Mouse (Mus musculus): Measurements from ENCODE around the gene Ergic1. TPM values are rescaled to one million over a fixed set of nuclear protein-coding genes. Genes with fewer than 3 reads are reported as not detected.
A peak's percentile ranks its signal among the peaks of the same experiment; 100 is the strongest.

Gene Ergic1
- polyA plus RNA-seq, 1 experiment from 2014 or later: 97.0 TPM

DNA sequence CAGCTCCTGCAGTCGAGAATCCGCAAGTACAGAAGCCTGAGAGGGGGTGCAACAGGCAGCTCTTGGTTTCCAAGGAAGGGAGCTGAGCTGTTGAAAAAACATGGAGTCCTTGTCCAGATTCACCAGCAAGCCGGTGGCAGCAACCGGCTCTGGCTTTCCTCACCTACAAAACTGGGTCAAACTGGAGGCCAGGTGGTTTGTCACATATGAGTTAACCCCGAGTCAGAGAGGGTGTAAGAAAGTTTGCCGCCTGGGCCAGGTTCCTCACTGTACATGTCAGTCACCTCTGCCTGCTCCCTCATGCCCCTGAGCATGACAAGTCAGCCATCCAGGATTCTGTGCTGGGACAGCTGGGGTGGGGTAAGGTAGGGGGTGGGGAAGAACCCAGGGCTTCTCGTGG lies 16.9 kb downstream of the Ergic1 start:
- Histone ChIP-seq H3K9ac (ENCODE audit: low read depth, low read length) (no peak overlapping the region), H3K9me3 (ENCODE audit: control insufficient read depth, low read length) (no peaks in the 10 kb centered on the region), H3K27ac (ENCODE audit: low read depth, low read length) (no peak overlapping the region), H3K4me1 (ENCODE audit: control insufficient read depth, insufficient read depth, low read depth, low read length) (peaks cover 6% of the 10 kb centered on the region; the same call in 1 of the 2 replicates), H3K4me3 (ENCODE audit: low read length) (no peak overlapping the region), H3K4me2 (ENCODE audit: low read length) (no peak overlapping the region), H3K27me3 (replicated peaks; ENCODE audit: control insufficient read depth, insufficient read depth, low read length) (no peaks in the 10 kb centered on the region), H3K36me3 (ENCODE audit: control insufficient read depth, insufficient read depth, low read length) (no peaks in the 10 kb centered on the region; the same call in 1 of the 2 replicates)
- no peak for ATAC-seq
- WGBS: 90% methylated on average over 7 of the region's 7 CpGs

DNA sequence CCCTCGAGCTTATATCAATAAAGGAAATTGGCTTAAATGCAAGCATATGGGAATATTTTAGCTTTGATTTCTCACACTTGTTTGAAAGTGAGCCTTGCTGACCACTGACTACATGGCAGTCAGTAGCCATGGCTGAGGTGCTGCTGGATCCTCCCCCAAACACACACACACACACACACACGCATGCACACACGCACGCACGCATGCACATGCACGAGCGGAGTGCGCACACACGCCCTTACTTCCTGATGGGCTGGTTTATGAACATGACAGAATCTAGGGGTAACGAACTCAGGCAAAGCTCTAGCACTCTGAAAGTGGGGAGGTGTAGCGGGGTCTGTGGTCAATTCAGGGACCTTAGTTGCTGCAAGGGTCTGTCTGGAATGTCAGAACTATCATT lies 17.5 kb downstream of the Ergic1 start:
- Histone ChIP-seq H3K9me3 (ENCODE audit: control insufficient read depth, low read length) (no peaks in the 10 kb centered on the region), H3K27me3 (replicated peaks; ENCODE audit: control insufficient read depth, insufficient read depth, low read length) (no peaks in the 10 kb centered on the region), H3K4me1 (ENCODE audit: control insufficient read depth, insufficient read depth, low read depth, low read length) (peaks cover 8% of the 10 kb centered on the region; the same call in 1 of the 2 replicates), H3K36me3 (ENCODE audit: control insufficient read depth, insufficient read depth, low read length) (no peaks in the 10 kb centered on the region; the same call in 1 of the 2 replicates), H3K4me3 (ENCODE audit: low read length) (no peak overlapping the region), H3K9ac (ENCODE audit: low read depth, low read length) (no peak overlapping the region), H3K27ac (ENCODE audit: low read depth, low read length) (no peak overlapping the region), H3K4me2 (ENCODE audit: low read length) (no peak overlapping the region)
- whole genome bisulfite sequencing: 97% methylated on average over 11 of the region's 11 CpGs
- ATAC-seq: no peak

DNA sequence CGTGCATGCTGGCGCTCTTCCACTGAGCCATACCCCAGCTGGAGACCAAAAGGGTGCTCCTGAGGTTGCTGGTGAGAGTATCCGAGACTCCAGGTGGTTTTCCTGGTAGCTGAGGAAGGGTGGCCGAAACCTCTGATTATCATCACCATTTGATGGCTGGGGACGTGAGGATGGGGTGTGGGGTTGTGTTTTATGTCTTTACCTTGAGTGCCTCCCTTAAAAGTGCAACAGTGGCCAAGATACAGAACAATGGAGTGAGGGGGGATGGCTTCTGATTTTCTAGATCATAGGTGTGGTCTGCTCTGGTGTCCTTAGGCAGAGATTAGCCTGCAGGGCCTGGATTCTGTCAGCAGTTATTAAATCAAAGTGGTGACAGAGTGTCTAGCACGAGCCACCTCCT lies 18.1 kb downstream of the Ergic1 start:
- H3K4me3 ChIP-seq (ENCODE audit: low read length): no peak overlapping the region
- 93% methylated on average over 6 of the region's 6 CpGs for WGBS
- no peak overlapping the region for H3K4me2 ChIP-seq (ENCODE audit: low read length)
- peaks cover 14% of the 10 kb centered on the region; the same call in 1 of the 2 replicates for H3K4me1 ChIP-seq (ENCODE audit: control insufficient read depth, insufficient read depth, low read depth, low read length)
- no peak overlapping the region for H3K9ac ChIP-seq (ENCODE audit: low read depth, low read length)
- no peaks in the 10 kb centered on the region; the same call in 1 of the 2 replicates for H3K36me3 ChIP-seq (ENCODE audit: control insufficient read depth, insufficient read depth, low read length)
- no peaks in the 10 kb centered on the region for H3K27me3 ChIP-seq (replicated peaks; ENCODE audit: control insufficient read depth, insufficient read depth, low read length)
- no peak overlapping the region for H3K27ac ChIP-seq (ENCODE audit: low read depth, low read length)
- ATAC-seq: no peak
- no peaks in the 10 kb centered on the region for H3K9me3 ChIP-seq (ENCODE audit: control insufficient read depth, low read length)

DNA sequence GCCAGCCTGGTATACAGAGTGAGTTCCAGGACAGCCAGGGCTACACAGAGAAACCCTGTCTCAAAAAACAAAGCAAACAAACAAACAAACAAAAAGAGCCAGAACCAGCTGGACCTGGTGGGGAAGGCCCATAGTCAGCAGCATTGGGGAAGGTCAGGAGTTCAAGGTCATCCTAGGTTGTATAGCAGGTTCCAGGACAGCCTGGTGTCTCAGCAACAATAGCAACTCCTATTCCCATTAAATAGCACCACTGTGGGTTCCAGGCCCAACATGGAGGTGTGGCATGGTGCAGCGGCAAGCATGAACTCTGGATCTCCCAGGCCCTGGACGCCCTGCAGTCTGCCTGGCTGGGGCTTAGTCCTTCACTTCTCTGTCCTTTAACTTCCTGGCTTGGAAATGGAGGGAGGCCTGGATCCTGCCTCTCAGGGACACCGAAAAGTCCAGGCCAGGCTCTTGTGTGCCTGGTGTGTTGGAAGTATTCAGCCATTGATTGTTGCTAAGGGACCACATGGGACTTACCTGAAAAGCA lies 19.6 kb downstream of the Ergic1 start:
- Histone ChIP-seq H3K9me3 (ENCODE audit: control insufficient read depth, low read length) (no peaks in the 10 kb centered on the region), H3K36me3 (ENCODE audit: control insufficient read depth, insufficient read depth, low read length) (no peaks in the 10 kb centered on the region; the same call in 1 of the 2 replicates), H3K27ac (ENCODE audit: low read depth, low read length) (no peak overlapping the region), H3K9ac (ENCODE audit: low read depth, low read length) (no peak overlapping the region), H3K27me3 (replicated peaks; ENCODE audit: control insufficient read depth, insufficient read depth, low read length) (no peaks in the 10 kb centered on the region), H3K4me3 (ENCODE audit: low read length) (no peak overlapping the region), H3K4me1 (ENCODE audit: control insufficient read depth, insufficient read depth, low read depth, low read length) (peaks cover 23% of the 10 kb centered on the region), H3K4me2 (ENCODE audit: low read length) (no peak overlapping the region)
- 91% methylated on average over 3 of the region's 3 CpGs for WGBS
- no peak for ATAC-seq

DNA sequence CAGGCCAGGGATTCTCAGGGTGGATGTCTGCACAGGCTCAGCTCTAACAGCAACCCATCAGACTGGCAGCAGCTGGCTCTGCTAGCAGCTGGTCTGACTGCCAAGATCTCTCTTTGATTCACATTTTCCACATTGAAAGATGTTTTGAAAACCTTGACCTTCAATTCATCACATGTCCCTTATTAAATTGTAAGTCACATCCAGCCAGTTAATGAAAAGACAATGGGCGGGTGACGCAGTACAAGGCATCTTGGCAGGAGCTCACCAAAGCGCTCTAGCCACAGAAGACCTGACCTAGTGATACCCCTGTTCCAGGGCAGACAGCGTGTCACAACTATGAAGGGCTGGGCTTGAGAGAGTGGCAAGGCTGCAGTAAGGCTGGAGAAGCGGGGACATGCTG lies 21.0 kb downstream of the Ergic1 start:
- Histone ChIP-seq H3K4me1 (ENCODE audit: control insufficient read depth, insufficient read depth, low read depth, low read length) (peaks cover 23% of the 10 kb centered on the region), H3K9ac (ENCODE audit: low read depth, low read length) (no peak overlapping the region), H3K36me3 (ENCODE audit: control insufficient read depth, insufficient read depth, low read length) (no peaks in the 10 kb centered on the region; the same call in 1 of the 2 replicates), H3K4me2 (ENCODE audit: low read length) (no peak overlapping the region), H3K27ac (ENCODE audit: low read depth, low read length) (no peak overlapping the region), H3K27me3 (replicated peaks; ENCODE audit: control insufficient read depth, insufficient read depth, low read length) (no peaks in the 10 kb centered on the region), H3K4me3 (ENCODE audit: low read length) (no peak overlapping the region), H3K9me3 (ENCODE audit: control insufficient read depth, low read length) (no peaks in the 10 kb centered on the region)
- ATAC-seq: peak; percentile 44; the same call in 1 of the 2 replicates
- 69% methylated on average over 5 of the region's 5 CpGs for WGBS

DNA sequence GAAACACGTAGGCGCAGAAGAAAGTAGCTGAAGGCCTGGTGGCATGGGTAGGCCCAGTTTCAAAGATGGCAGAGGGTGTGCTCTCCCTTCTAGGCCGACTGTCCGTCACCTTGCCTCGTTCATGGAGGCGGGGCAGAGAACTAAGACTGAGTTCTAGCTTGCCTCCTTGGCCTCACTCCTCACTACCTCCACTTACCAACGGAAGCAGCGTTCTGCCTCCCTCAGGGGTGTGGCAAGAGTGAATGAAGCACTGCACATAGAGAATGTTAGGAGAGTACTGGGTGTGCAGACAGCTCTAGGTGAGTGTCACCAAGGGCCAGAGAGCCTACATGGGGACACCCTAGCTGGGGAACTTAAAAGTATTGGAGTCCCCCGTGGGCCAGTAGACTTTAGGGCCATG lies 21.8 kb downstream of the Ergic1 start:
- 92% methylated on average over 7 of the region's 9 CpGs for WGBS
- no peak for ATAC-seq

DNA sequence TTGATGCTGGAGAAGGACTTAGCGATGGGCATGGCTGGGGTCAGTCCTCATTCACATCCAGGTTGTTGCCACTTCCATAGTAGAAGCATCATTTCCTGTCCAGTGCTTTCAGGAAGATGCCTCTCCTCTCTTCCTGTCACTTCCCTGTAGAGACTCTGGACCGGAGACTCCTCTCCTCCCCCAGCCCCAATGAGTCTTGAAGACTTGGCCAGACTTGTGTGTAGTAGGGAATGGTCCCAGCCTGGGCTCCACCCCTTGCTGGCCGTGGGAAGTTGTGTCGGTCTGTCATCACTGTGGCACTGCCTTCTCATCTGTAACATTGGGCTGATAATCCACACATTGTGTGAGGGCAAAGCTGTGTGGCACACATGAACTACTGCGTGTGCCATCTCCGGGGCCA lies 22.3 kb downstream of the Ergic1 start:
- Histone ChIP-seq H3K9ac (ENCODE audit: low read depth, low read length) (no peak overlapping the region), H3K27ac (ENCODE audit: low read depth, low read length) (0 out of 2 replicates have a peak overlapping the region, but pooled peaks have one; percentile 17), H3K9me3 (ENCODE audit: control insufficient read depth, low read length) (no peaks in the 10 kb centered on the region), H3K36me3 (ENCODE audit: control insufficient read depth, insufficient read depth, low read length) (no peaks in the 10 kb centered on the region; the same call in 1 of the 2 replicates), H3K4me3 (ENCODE audit: low read length) (no peak overlapping the region), H3K4me1 (ENCODE audit: control insufficient read depth, insufficient read depth, low read depth, low read length) (peaks cover 23% of the 10 kb centered on the region), H3K4me2 (ENCODE audit: low read length) (no peak overlapping the region), H3K27me3 (replicated peaks; ENCODE audit: control insufficient read depth, insufficient read depth, low read length) (no peaks in the 10 kb centered on the region)
- 89% methylated on average over 6 of the region's 6 CpGs for WGBS
- ATAC-seq: no peak

More for the DNA sequence above, 21.8 kb downstream of the Ergic1 start:
- Histone ChIP-seq H3K9me3 (ENCODE audit: control insufficient read depth, low read length) (no peaks in the 10 kb centered on the region), H3K27ac (ENCODE audit: low read depth, low read length) (no peak overlapping the region), H3K36me3 (ENCODE audit: control insufficient read depth, insufficient read depth, low read length) (no peaks in the 10 kb centered on the region; the same call in 1 of the 2 replicates), H3K9ac (ENCODE audit: low read depth, low read length) (no peak overlapping the region), H3K4me3 (ENCODE audit: low read length) (no peak overlapping the region), H3K4me2 (ENCODE audit: low read length) (no peak overlapping the region), H3K4me1 (ENCODE audit: control insufficient read depth, insufficient read depth, low read depth, low read length) (peaks cover 23% of the 10 kb centered on the region), H3K27me3 (replicated peaks; ENCODE audit: control insufficient read depth, insufficient read depth, low read length) (no peaks in the 10 kb centered on the region)

DNA sequence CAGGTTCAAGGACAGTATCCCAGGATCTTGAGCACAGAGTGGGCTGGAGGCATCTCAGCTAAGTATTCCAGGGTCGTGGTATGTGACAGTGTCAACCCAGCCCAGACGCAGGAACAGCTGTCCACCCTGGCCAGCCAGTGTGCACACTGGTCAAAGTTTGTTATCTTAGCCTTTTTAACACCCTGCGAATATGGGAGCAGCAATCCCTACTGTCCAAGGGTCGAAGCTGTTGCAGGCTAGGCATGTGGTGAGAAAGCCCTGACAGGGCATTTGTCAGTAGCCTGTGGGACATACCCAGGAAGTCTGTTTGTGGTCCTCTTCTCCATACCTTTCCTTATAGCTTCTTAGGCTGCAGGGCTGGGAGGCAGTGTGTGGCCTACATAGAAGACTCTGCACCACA lies 22.8 kb downstream of the Ergic1 start:
- no peak overlapping the region for H3K4me2 ChIP-seq (ENCODE audit: low read length)
- H3K9ac ChIP-seq (ENCODE audit: low read depth, low read length): no peak overlapping the region
- H3K36me3 ChIP-seq (ENCODE audit: control insufficient read depth, insufficient read depth, low read length): no peaks in the 10 kb centered on the region; the same call in 1 of the 2 replicates
- no peak overlapping the region for H3K4me3 ChIP-seq (ENCODE audit: low read length)
- no peak for ATAC-seq
- H3K27ac ChIP-seq (ENCODE audit: low read depth, low read length): peak overlapping the region; percentile 55
- peaks cover 23% of the 10 kb centered on the region for H3K4me1 ChIP-seq (ENCODE audit: control insufficient read depth, insufficient read depth, low read depth, low read length)
- no peaks in the 10 kb centered on the region for H3K9me3 ChIP-seq (ENCODE audit: control insufficient read depth, low read length)
- 82% methylated on average over 4 of the region's 4 CpGs for WGBS
- no peaks in the 10 kb centered on the region for H3K27me3 ChIP-seq (replicated peaks; ENCODE audit: control insufficient read depth, insufficient read depth, low read length)

DNA sequence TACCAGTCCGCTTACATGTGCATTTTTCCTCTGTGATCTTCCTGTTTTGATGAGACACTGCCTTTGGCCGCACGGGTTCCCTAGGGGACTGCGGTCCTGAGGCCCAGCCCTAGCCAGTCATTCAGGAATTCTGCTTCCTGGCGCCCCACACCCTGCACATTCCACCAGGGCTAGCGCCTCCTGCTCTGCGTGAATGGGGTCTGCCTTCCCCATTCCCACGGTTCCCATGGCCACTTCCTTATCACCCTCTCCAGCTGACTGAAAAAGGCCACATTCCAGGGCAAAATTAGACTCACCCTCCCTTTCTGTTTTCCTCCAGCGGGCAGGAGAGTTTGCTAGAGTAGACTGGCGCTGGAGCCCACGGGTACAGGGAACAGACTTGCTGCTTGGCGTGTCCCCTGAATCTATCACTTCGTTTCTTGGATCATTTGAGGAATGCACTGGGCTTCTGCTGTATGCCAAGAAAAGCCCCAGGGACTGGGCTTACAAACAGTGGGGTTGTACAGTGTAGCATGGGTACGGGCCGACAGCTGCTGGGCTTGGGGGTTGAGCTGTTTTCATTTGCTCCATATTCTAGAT lies 23.4 kb downstream of the Ergic1 start:
- Histone ChIP-seq H3K4me2 (ENCODE audit: low read length) (0 out of 2 replicates have a peak overlapping the region, but pooled peaks have one; percentile 5), H3K9ac (ENCODE audit: low read depth, low read length) (no peak overlapping the region)
- WGBS: 42% methylated on average over 15 of the region's 15 CpGs

More for the DNA sequence above, 23.4 kb downstream of the Ergic1 start:
- Histone ChIP-seq H3K27ac (ENCODE audit: low read depth, low read length) (peak overlapping the region; percentile 55), H3K36me3 (ENCODE audit: control insufficient read depth, insufficient read depth, low read length) (no peaks in the 10 kb centered on the region; the same call in 1 of the 2 replicates), H3K4me3 (ENCODE audit: low read length) (no peak overlapping the region), H3K27me3 (replicated peaks; ENCODE audit: control insufficient read depth, insufficient read depth, low read length) (no peaks in the 10 kb centered on the region), H3K4me1 (ENCODE audit: control insufficient read depth, insufficient read depth, low read depth, low read length) (peaks cover 23% of the 10 kb centered on the region), H3K9me3 (ENCODE audit: control insufficient read depth, low read length) (no peaks in the 10 kb centered on the region)
- peak; percentile 81 for ATAC-seq

Data from hindbrain, embryonic 16.5 days (tissue).